Mouse (Mus musculus) T-helper 2 cell (primary cell): ENCODE data around the gene Thsd4.
"Not testable (repeated sequence)": the region's sequence is repeated elsewhere in the genome, so short reads cannot be mapped to it uniquely, and the experiment has no call there.

Source experiments
- in situ Hi-C: fragments of 300-600 bp; cut with MboI, MseI; formaldehyde crosslinking; loops from one replicate; pipeline ENCODE4 v1.15.1; 2025; ENCODE audit warnings: high pct_unique_total_duplicates

Gene Thsd4

DNA sequence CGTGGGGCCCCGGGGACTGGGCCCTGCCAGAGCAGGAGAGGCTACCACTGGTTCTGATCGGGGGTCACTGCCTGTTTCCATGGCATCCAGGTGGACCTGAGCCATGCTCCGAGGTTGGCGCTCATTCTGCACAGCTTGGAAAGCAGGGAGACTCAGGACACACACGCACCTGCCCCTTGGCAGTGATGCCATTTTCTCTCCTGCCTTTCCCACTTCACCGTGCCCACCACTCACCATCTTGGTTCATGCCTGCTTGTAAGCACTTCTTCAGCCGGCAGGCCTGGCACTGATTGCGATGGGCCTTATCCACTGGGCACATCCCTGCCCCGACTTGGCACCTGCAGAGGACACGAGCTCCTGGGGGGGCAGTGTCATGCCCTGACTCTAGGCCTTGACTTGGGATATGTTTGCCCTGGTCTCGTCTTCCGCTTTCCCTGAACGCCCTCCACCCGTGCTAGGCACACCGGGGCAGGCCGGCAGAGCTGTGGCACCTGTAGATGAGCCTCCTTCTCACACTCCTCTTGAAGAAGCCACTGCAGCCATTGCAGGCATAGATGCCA is 573.1 kb downstream of the Thsd4 start:
- in situ Hi-C loops = no loop called here

DNA sequence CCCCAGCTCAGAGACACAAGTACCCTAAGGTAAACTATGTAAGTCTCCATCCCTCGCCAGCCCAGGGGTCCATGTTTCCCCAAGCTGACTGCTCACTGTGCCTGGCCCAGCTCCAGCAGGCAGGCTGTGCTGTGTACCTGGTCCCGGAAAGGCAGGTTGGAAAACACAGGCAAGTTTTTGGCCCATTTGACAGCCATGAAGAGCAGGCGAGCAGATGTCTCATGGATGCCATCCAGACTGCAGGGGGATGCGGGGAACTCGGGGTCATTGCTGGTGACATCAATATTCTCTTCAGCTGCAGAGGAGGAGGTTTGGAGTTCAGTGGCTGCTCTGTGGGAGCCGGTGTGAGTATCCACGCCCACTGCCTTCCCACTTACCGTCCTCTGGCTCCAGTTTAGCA is 573.6 kb downstream of the Thsd4 start:
- in situ Hi-C loops = no loop called here

GRCm38 (mm10) chr9:59947271-59947670 is 574.6 kb downstream of the Thsd4 start:
- in situ Hi-C loops = no loop called here

DNA sequence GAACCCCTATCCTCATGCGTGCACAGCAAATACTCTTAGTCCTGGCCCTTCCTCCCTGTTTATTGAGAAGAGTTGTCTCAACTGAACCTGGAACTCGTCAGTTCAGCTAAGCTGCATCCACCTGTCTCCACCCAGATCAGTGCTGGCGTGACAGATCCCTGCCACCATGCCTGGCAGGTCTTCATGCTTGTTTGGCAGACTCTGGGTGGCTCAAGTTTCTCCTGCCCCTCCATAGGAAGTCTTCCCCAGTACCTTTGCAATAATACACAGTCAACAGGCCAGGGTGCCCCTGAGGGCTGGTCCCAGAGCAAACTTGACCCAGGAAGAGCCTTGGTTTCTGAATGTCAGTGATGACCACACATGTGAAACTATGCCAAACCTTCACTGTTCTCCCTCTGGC is 576.6 kb downstream of the Thsd4 start:
- in situ Hi-C loops = no loop called here

DNA sequence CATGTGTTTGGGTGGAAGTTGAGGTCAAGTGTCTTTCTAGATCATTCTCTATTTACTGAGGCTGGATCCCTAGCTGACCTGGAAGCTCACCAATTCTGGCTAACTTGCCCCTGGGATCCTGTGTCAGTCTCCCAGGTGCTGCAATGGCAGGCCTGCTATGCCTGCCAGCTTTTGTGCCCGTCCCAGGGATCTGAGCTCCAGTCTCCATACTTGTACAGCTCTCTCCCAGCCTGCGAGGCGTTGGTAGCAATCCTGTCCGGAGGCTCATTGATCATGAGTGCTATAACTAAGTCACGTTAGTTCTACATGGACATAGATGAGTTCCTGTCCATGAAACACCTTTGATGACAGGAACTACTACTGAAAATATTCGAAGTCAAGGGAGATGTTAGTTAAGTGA is 578.0 kb downstream of the Thsd4 start:
- in situ Hi-C loops = no loop called here

GRCm38 (mm10) chr9:59942501-59943085 is 579.3 kb downstream of the Thsd4 start:
- in situ Hi-C loops = no loop called here

DNA sequence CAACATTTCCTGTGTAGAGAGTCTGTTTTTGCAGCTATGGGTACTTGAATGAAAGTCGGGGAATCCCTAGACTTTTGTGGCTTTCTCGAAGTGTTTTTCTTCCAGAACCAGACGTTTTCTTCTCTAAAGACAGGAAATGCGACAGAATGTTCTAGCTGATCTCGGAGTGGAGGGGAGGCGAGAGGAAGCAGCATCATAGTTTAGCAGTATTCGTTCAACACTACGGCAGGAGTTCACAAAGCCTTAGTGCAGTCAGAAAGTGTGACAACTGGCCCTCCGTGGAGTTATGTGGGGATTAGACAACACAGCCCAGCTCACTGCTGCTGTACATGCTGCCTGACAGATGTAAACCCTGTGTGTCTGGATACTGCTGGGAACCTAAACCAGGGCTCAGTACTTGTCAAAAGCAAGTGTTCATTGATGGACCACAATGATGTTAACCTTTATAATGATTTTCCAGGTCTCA is 579.9 kb downstream of the Thsd4 start:
- in situ Hi-C loops = no loop called here

GRCm38 (mm10) chr9:59940913-59941884 is 580.6 kb downstream of the Thsd4 start:
- in situ Hi-C loops = no loop called here

- in situ Hi-C loops = no loop called here
These were observed 582.2 kb downstream of the Thsd4 start for GRCm38 (mm10) chr9:59939691-59940090.

DNA sequence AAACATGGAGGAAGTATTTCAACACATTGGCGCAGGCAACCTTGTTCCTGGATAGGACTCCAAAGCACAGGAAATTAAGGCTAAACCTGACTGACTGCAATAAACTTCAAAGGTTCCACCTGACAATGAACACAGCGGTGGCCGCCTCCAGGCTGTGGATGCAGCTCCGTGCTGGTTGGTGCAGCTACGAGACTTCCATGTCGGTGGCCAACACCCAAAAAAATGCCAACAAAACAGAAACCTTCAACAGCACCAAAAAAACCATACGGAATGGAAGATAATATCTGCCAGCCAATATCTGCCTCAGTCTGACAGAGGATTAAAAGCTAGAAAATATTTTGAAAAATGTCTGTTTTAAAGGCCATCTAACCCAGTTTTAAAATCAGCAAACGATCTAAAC is 583.3 kb downstream of the Thsd4 start:
- in situ Hi-C loops = no loop called here

DNA sequence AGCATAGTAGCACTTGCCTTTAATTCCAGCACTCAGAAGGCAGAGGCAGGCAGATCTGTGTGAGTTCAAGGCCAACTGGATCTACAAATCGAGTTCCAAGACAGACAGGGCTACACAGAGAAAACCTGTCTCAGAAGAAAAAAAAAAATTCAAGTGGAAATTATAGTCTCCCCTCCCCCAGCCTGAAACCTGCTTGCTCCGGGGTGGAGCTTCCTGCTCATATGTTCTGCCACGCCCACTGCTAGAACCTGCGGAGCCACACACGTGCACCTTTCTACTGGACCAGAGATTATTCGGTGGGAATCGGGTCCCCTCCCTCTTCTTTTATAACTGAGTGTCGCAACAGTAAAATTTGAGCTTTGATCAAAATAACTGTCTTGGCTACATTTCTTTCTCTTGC is 586.0 kb downstream of the Thsd4 start:
- in situ Hi-C loops = not testable (repeated sequence)

- in situ Hi-C loops = no loop called here
These were observed 591.6 kb downstream of the Thsd4 start for GRCm38 (mm10) chr9:59930248-59930647.
